Mouse (Mus musculus) heart, adult 11 months (tissue): ENCODE data around the gene Oprm1.

Experiments
- DNase-seq: peaks from one replicate; pipeline ENCODE4 v3.0.0; 2022

Oprm1 gene

DNA sequence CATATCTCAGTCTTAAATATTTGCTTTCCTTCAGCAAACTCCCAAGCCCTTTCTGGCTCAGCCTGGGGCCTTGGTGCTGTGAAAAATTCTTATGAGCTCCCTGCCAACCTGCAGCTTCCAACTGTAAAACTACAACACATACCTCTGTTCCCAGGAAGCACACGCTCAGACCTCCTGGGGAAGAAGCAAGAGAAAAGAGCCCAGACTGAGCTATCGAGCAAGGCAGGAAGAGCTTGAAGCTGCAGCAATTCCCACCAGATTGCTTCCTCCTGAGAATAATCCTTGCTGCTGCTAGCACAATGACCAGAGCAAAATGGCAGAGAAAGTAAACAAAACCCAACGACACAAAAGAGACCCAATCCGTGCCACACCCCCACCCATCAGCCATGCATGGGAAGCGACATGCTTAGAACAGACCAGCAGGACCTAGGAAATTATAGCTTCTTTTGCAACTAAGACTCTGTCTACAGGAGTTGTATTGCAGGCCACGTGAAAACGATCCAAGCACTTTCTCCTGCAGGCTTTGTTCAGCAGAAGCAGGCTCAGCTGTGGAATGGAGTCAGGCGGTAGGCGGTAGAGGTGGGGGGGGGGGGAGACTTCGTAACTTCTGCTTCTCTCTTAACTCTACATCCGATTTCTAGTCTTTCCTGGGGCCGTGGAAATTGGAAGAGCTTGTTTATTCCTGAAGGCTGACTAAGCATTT is 294.2 kb downstream of the Oprm1 start, which contains the start of gene Ipcef1:
Gene Ipcef1, minus strand, starts transcription at position 164 of the 703 bp plus-strand sequence.
- no peak for DNase-seq

- no peak for DNase-seq
These were observed 296.4 kb downstream of the Oprm1 start for GRCm38 (mm10) chr10:7054560-7055205.

GRCm38 (mm10) chr10:7057546-7057945 is 299.2 kb downstream of the Oprm1 start:
- no peak for DNase-seq

DNA sequence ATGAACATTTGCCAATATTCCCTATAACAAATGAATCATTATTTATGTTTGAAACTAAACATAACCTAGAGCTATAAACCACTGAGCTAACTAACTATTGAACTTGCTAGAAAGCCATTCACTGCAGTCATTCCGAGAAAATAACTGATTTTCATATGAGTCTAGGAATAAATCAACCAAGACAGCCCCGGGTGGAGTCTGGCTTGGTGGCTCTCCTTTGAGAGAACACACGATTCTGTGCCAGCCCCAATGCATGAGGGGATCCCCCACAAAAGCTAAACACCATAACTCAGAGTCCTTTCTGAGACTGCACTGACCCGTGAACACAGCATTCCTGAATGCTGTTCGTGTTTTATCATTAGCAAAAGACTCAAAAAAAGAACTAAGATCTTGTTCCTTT is 302.0 kb downstream of the Oprm1 start:
- no peak for DNase-seq

- DNase-seq = peak; percentile 93
These were observed 304.7 kb downstream of the Oprm1 start for GRCm38 (mm10) chr10:7062993-7063392.

GRCm38 (mm10) chr10:7063752-7064457 is 305.6 kb downstream of the Oprm1 start:
- peak; percentile 89 for DNase-seq

GRCm38 (mm10) chr10:7068608-7069007 is 310.3 kb downstream of the Oprm1 start:
- DNase-seq = no peak

DNA sequence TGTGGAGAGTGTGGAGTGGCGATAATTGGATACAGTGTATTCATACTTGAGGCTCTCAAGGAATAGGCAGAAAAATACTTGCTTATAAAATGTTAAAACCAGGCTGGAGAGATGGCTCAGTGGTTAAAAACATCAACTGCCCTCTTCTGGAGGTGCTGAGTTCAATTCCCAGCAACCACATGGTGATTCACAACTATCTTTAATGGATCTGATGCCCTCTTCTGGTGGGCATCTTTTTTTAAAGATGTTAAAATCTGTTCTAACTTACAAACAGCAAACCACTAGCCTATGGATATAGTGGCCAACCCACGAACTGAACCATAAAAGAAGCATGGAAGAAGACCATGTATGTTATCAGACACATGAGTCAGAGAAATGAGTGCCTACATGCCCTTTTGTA is 310.8 kb downstream of the Oprm1 start:
- no peak for DNase-seq

DNA sequence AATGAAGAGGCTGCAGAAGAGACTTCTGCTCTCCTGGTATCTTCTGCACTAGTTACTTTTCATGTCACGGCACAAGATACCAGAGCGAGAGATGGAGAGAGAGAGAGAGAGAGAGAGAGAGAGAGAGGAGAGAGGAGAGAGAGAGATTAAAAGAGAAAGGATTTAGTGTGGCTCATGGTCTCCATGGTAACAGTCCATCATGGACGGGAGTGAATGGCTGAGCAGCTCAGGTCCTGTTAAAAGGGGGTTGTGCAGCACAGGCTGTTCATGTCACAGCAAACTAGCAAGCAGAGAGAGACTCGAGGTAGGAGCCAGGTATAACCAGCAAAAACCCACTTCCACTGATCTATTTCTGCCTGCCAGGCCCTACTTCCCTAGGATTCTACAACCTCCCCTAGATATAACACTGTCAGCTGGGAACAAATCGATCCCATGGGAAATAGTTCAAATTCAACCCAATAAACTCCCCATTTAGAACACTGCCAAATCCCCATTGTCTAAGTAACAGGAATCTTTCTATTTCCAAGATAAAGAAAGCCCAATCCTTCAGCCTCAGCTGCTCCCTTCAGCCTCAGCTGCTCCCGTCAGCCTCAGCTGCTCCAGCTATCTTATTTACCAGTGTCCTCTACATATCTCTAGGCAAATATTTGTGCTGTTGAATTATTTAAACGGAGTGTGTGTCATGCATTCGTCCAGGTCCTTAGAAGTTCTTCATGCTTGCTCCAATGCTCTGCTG is 312.0 kb downstream of the Oprm1 start:
- no peak for DNase-seq

DNA sequence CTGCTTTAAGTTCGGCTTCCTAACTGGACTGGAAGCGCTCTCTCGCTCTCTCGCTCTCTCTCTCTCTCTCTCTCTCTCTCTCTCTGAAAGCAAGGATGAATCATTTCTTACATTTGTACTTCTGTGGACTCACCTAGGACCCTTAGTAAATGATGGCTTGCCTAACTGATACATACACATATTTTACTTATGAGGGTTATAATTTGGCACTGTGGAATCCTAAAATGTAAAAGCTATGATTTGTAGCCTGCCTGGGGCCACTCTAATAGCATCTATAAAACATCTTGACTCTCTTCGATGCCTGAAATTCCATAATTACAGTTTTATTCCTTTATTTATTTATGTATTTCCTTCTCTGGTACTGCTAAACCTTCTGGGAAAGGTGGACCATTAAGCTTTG is 312.6 kb downstream of the Oprm1 start:
- DNase-seq = no peak

GRCm38 (mm10) chr10:7074231-7074630 is 315.9 kb downstream of the Oprm1 start:
- DNase-seq = no peak

GRCm38 (mm10) chr10:7075661-7076060 is 317.4 kb downstream of the Oprm1 start:
- DNase-seq = no peak

DNA sequence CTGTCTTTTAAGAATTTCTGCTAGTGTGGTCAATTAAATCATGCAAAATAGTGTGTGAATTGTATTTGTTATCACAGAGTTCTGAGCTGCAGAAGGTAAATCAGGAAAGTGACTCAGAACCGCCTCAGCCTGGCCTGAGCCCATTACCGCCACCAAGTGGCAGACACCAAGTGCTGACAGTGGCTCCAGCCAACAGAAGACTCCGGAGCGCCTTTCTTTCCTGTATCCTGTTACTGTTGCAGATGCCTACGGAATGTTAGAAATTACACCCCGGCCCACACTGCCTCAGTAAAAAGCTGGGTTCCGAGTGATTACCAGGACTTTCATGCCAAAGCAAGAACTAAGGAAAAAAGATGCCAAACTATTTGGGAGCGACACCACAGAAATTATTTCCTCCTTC is 317.9 kb downstream of the Oprm1 start:
- DNase-seq = peak; percentile 95

GRCm38 (mm10) chr10:7076662-7077211 is 318.4 kb downstream of the Oprm1 start:
- DNase-seq = no peak

GRCm38 (mm10) chr10:7077389-7077808 is 319.1 kb downstream of the Oprm1 start:
- DNase-seq = no peak

- no peak for DNase-seq
These were observed 319.7 kb downstream of the Oprm1 start for GRCm38 (mm10) chr10:7077971-7078370.
